Mouse (Mus musculus): ENCODE data around the gene Ptprk.
A peak's percentile ranks its signal among the peaks of the same experiment; 100 is the strongest.

Ptprk gene

GRCm38 (mm10) chr10:28074653-28075451 is at the start of gene Ptprk:
Ptprk (plus strand) TSS chr10:28074820.
- peak; percentile 96 for DNase-seq

GRCm38 (mm10) chr10:28027791-28028190 is 46.8 kb upstream of the Ptprk start:
- DNase-seq, result no peak

- DNase-seq, result no peak
Observed at GRCm38 (mm10) chr10:28036456-28036855, 38.2 kb upstream of the Ptprk start.

- no peak for DNase-seq
Observed at GRCm38 (mm10) chr10:28054764-28055163, 19.9 kb upstream of the Ptprk start.

GRCm38 (mm10) chr10:28059222-28059621 is 15.4 kb upstream of the Ptprk start:
- no peak for DNase-seq

- no peak for DNase-seq
Observed at GRCm38 (mm10) chr10:28067997-28068396, 6.6 kb upstream of the Ptprk start.

GRCm38 (mm10) chr10:28073991-28074652 is 498 bp upstream of the Ptprk start:
- DNase-seq, result peak; percentile 61

GRCm38 (mm10) chr10:28075491-28076035 is 943 bp downstream of the Ptprk start:
- peak; percentile 57 for DNase-seq

- peak; percentile 71 for DNase-seq
Observed at GRCm38 (mm10) chr10:28076036-28076855, 1.6 kb downstream of the Ptprk start.

GRCm38 (mm10) chr10:28078270-28078669 is 3.6 kb downstream of the Ptprk start:
- DNase-seq, result peak; percentile 14

- DNase-seq, result no peak
Observed at GRCm38 (mm10) chr10:28081221-28081620, 6.6 kb downstream of the Ptprk start.

- DNase-seq, result no peak
Observed at GRCm38 (mm10) chr10:28083183-28083582, 8.6 kb downstream of the Ptprk start.

- no peak for DNase-seq
Observed at GRCm38 (mm10) chr10:28083625-28084024, 9.0 kb downstream of the Ptprk start.

GRCm38 (mm10) chr10:28087341-28087740 is 12.7 kb downstream of the Ptprk start:
- DNase-seq, result no peak

GRCm38 (mm10) chr10:28087749-28088148 is 13.1 kb downstream of the Ptprk start:
- DNase-seq, result no peak

GRCm38 (mm10) chr10:28096007-28096406 is 21.4 kb downstream of the Ptprk start:
- DNase-seq, result no peak

GRCm38 (mm10) chr10:28097637-28098036 is 23.0 kb downstream of the Ptprk start:
- DNase-seq, result no peak

- no peak for DNase-seq
Observed at GRCm38 (mm10) chr10:28098923-28099322, 24.3 kb downstream of the Ptprk start.

- no peak for DNase-seq
Observed at GRCm38 (mm10) chr10:28103406-28103906, 28.8 kb downstream of the Ptprk start.

- DNase-seq, result no peak
Observed at GRCm38 (mm10) chr10:28103924-28104323, 29.3 kb downstream of the Ptprk start.

GRCm38 (mm10) chr10:28105247-28105646 is 30.6 kb downstream of the Ptprk start:
- DNase-seq, result no peak

GRCm38 (mm10) chr10:28112826-28113589 is 38.4 kb downstream of the Ptprk start:
- DNase-seq, result no peak
